Mouse (Mus musculus) colon, adult 2 months (tissue): ENCODE results near the gene Rnf7. TPM values are rescaled to one million over a fixed set of nuclear protein-coding genes. Genes with fewer than 3 reads are reported as not detected.

ENCODE experiments used
- polyA plus RNA-seq: library from polyadenylated mRNA; depleted of rRNA; stranded (reverse); fragments of >200 nt; gene quantifications from 2 replicates; pipeline ENCODE4 v1.2.3, GENCODE M21; 2012; rRNA removed

Gene Rnf7
- 134 and 140 TPM in 2 replicates for polyA plus RNA-seq

GRCm38 (mm10) chr9:96478071-96478888, at the start of gene Rnf7:
TSS of gene Rnf7 (minus strand) at chr9:96478675.

GRCm38 (mm10) chr9:96524972-96525506, 46.6 kb upstream of the Rnf7 start, which contains the start of gene Gm28729:
TSS of gene Gm28729 (minus strand) at chr9:96525264.

Other genes with a start within 250 kb of the Rnf7 start
- gene Atp1b3, start 114.2 kb downstream of the Rnf7 start, polyA plus RNA-seq = 33.2 and 37.9 TPM in 2 replicates
- gene Gm28729, start 46.6 kb upstream of the Rnf7 start, polyA plus RNA-seq = 0.45 and 0.49 TPM in 2 replicates
- gene Rasa2, start 152.9 kb upstream of the Rnf7 start, polyA plus RNA-seq = 2.3 and 2.8 TPM in 2 replicates